Mouse (Mus musculus) lung, postnatal 0 days (tissue): ENCODE results near the gene Slc38a9. TPM values are rescaled to one million over a fixed set of nuclear protein-coding genes. Genes with fewer than 3 reads are reported as not detected.
A peak's percentile ranks its signal among the peaks of the same experiment; 100 is the strongest.
"Not testable (repeated sequence)": the region's sequence is repeated elsewhere in the genome, so short reads cannot be mapped to it uniquely, and the experiment has no call there.

ENCODE experiments used
- ATAC-seq: fragments of 200-750 bp; cut with Nextera tagmentation; 2 replicates; pipeline ENCODE4 v1.8.0; 2017; ENCODE audit warnings: moderate library complexity
- DNase-seq: peaks from one replicate; pipeline ENCODE4 v3.0.0-alpha.2; 2016; ENCODE audit warnings: low spot score
- H3K27ac ChIP-seq: fragments of 300-500 bp; sonication (generic); 2 replicates; pipeline ENCODE4 v1.5.1; 2014; ENCODE audit warnings: antibody characterized with exemption, mild to moderate bottlenecking, low read length, mixed read lengths
- H3K27me3 ChIP-seq: fragments of 300-500 bp; sonication (generic); replicated peaks from 2 replicates; pipeline ENCODE4 v1.6.1; 2014; ENCODE audit warnings: low read length, mixed read lengths; ENCODE audit not compliant: insufficient read depth
- H3K36me3 ChIP-seq: fragments of 300-500 bp; sonication (generic); 2 replicates; pipeline ENCODE4 v1.6.1; 2014; ENCODE audit warnings: low read length, mixed read lengths; ENCODE audit not compliant: insufficient read depth
- H3K4me1 ChIP-seq: fragments of 300-500 bp; sonication (generic); 2 replicates; pipeline ENCODE4 v1.6.1; 2014; ENCODE audit warnings: antibody characterized with exemption, low read depth, low read length, mixed read lengths; ENCODE audit not compliant: insufficient read depth
- H3K4me2 ChIP-seq: fragments of 300-500 bp; sonication (generic); replicated peaks from 2 replicates; pipeline ENCODE4 v1.6.1; 2014; ENCODE audit warnings: low read depth, mild to moderate bottlenecking, low read length, moderate library complexity, mixed read lengths
- H3K4me3 ChIP-seq: fragments of 300-500 bp; sonication (generic); 2 replicates; pipeline ENCODE4 v1.5.1; 2014; ENCODE audit warnings: low read depth, low read length
- H3K9ac ChIP-seq: fragments of 300-500 bp; sonication (generic); replicated peaks from 2 replicates; pipeline ENCODE4 v1.6.1; 2014; ENCODE audit warnings: low read depth, mild to moderate bottlenecking
- H3K9me3 ChIP-seq: fragments of 300-500 bp; sonication (generic); 2 replicates; pipeline ENCODE4 v1.6.1; 2016; ENCODE audit warnings: low read length, mixed read lengths
- CTCF ChIP-seq: IDR thresholded peaks from 2 replicates; pipeline ENCODE4 v1.5.1; 2016; ENCODE audit warnings: antibody characterized with exemption, mild to moderate bottlenecking
- EP300 ChIP-seq: IDR thresholded peaks from 2 replicates; pipeline ENCODE4 v1.6.1; 2016; ENCODE audit warnings: antibody characterized with exemption, mild to moderate bottlenecking, control low read depth
- WGBS: fragments of 180-500 bp; shearing (Covaris S2); extraction: QIAGEN DNeasy Blood & Tissue Kit; methylation state at CpG from one replicate; pipeline ENCODE4 v1.1.7; 2014; 5-methylcytosine and 5-hydroxymethylcytosine counted together
- polyA plus RNA-seq: library from polyadenylated mRNA; unstranded; fragments of >200 nt; fragmentation: Nextera tagmentation; extraction: Ambion mirVana; gene quantifications from 2 replicates; pipeline ENCODE4 v1.2.1, GENCODE M21; 2015

Gene Slc38a9
- polyA plus RNA-seq, 1 experiment from 2014 or later: 15.3 TPM

DNA sequence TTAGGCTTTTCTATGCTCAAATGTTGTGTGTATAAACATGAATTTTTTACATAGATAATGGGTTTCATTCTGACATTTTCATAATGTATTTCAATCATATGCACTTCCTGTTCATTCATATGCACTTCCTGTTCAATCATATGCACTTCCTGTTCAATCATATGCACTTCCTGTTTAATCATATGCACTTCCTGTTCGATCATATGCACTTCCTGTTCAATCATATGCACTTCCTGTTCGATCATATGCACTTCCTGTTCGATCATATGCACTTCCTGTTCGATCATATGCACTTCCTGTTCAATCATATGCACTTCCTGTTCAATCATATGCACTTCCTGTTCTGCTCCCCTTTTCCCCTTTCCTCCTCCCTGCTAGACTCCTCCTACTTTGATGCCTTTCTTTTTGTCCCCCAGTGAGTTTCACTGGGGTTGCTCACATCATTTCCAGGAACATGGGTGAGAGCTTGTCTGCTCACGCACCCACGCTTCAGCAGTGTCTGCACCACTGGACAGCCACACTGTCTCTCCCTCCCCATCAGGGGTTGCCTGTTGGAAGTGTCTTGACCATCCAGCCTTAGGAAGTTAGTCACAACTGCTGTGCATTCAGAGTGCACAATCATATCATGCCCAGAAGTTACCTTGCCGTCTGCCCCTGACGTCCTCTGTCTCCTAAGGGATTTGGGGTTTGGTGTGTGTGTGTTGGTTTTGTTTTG, 35.1 kb downstream of the Slc38a9 start:
- Histone ChIP-seq H3K9me3 (no peaks in the 10 kb centered on the region), H3K4me1 (no peaks in the 10 kb centered on the region), H3K36me3 (no peaks in the 10 kb centered on the region), H3K27me3 (no peaks in the 10 kb centered on the region), H3K9ac (no peak overlapping the region), H3K4me3 (no peak overlapping the region), H3K27ac (no peak overlapping the region), H3K4me2 (no peak overlapping the region)
- no peak for ATAC-seq
- 93% methylated on average over 8 of the region's 8 CpGs for WGBS
- no peak for DNase-seq
- TF ChIP-seq CTCF (no peak), EP300 (no peak)

DNA sequence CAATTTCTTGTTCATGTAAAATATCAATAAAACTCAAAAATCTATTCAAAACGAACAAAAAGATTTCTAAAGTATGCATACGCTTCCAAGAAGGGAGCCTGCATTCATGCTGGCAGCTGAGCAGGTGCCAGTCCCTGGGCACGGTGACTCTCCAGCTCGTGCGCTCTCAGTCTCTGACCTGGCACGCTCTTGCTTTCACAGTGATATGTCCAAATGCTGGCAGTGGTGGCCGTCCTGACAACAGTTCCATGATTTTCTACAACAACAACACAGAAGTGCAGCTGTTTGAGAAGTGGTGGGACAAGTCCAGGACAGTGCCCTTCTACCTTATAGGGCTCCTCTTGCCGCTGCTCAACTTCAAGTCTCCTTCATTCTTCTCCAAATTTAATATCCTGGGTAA, 40.7 kb downstream of the Slc38a9 start:
- Histone ChIP-seq H3K9ac (no peak overlapping the region), H3K4me3 (no peak overlapping the region), H3K9me3 (no peaks in the 10 kb centered on the region), H3K27me3 (no peaks in the 10 kb centered on the region), H3K4me1 (no peaks in the 10 kb centered on the region), H3K36me3 (no peaks in the 10 kb centered on the region), H3K4me2 (no peak overlapping the region), H3K27ac (no peak overlapping the region)
- no peak for TF ChIP-seq CTCF
- no peak for TF ChIP-seq EP300
- 75% methylated on average over 8 of the region's 8 CpGs for WGBS
- ATAC-seq (no peak; the same call in 1 of the 2 replicates), DNase-seq (no peak)

DNA sequence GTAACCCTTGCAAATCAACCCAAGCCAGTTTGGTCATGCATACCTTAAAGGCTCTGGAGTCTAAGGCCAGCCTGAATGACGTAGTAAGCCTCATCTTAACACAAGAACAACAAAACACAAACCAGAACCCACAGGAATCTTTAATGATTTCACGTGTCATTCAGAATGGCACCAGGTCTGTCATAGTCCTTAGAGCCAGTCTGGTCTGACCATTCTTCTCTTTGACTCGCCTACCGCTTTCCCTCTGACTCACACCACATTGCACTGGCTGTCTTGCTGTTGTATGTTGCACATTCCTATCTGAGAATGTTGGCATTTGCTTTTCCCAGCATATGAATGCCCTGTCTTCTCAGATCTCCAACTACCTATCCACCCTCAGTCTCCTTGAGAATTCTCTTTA, 45.8 kb downstream of the Slc38a9 start:
- no peak for TF ChIP-seq EP300
- TF ChIP-seq CTCF: no peak
- Histone ChIP-seq H3K27ac (no peak overlapping the region), H3K4me2 (no peak overlapping the region), H3K4me1 (no peaks in the 10 kb centered on the region), H3K36me3 (no peaks in the 10 kb centered on the region), H3K9me3 (no peaks in the 10 kb centered on the region), H3K27me3 (no peaks in the 10 kb centered on the region), H3K9ac (no peak overlapping the region), H3K4me3 (no peak overlapping the region)
- ATAC-seq (no peak), DNase-seq (no peak)
- 88% methylated on average over 4 of the region's 4 CpGs for WGBS

DNA sequence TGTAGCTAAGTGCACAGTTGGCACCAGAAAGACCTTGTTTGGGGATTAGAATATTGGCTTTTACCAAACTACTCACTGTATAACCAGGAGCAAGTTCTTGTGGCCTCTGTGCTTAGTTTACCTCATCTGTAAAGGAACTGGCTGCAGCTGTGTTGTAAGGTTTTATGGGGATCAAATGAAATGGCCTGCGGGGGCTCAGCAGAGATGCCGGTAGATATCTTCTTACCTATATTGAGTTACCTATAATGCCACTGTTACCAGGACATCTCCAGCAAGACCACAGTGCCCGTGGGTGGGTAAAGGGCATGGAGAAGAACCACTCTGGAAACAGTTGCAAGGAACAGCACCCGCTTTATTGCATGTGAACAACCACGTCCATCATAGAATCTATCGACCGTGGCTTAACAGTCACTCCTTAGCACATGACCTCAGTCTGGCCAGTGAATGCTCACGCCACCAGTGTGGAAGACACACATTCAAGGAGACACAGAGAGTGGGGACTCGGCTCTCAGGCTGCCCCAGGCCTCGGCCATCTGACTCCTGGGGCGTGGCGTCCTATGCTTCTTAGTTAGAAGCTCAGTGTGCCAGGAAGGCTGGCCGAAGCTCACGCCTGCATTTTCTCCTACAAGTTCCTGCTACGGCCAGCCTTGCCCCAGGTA, 59.7 kb downstream of the Slc38a9 start:
- no peak for TF ChIP-seq EP300
- TF ChIP-seq CTCF: no peak
- no peaks in the 10 kb centered on the region for H3K36me3 ChIP-seq
- DNase-seq (no peak), ATAC-seq (no peak)
- no peak overlapping the region for H3K4me2 ChIP-seq
- no peak overlapping the region for H3K27ac ChIP-seq
- H3K4me3 ChIP-seq: no peak overlapping the region
- no peaks in the 10 kb centered on the region for H3K27me3 ChIP-seq
- H3K9me3 ChIP-seq: no peaks in the 10 kb centered on the region
- no peaks in the 10 kb centered on the region; the same call in 1 of the 2 replicates for H3K4me1 ChIP-seq
- WGBS: 92% methylated on average over 15 of the region's 15 CpGs
- no peak overlapping the region for H3K9ac ChIP-seq

DNA sequence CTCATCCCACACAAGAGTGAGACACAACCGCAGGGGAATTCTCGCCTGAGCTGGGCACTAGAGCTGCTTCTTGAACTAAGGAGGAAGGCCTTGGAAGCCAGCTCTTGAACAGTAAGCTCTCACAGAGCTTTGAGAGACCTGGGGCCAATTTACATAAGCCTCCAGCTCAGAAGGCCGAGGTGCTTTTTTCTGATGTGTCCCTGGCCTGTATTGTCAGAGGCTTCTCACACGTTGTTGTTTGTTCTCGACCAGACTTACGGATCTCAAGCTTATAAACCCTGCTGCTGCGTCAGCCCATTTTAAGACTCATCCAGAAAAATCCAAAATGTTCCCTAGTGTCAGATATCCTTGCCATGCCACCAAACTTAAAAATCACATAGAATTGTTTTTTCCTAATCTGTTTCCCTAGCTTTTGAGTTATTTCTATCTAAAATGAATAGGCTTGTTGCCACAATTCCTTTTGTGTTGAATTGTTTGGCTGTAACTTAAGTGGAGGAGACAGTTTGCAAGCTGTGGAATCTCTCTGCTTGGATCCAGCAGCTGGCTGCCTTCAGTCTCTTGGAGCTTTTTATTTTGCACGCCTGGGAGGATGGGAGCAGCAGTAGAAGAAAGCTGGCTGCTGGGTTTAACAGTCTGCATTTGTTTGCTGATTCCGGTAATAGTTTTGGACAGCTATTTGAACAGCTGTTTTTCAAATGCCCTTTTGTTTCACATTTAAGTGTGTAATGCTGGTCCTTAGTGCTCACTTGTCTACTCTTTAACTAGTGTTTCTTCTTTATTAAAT, 61.6 kb downstream of the Slc38a9 start:
- ATAC-seq (peak; percentile 93), DNase-seq (peak; percentile 92)
- Histone ChIP-seq H3K27ac (peak overlapping the region; percentile 75), H3K4me1 (no peaks in the 10 kb centered on the region; the same call in 1 of the 2 replicates), H3K9ac (no peak overlapping the region), H3K4me3 (no peak overlapping the region), H3K4me2 (no peak overlapping the region), H3K36me3 (no peaks in the 10 kb centered on the region), H3K27me3 (no peaks in the 10 kb centered on the region), H3K9me3 (no peaks in the 10 kb centered on the region)
- 41% methylated on average over 9 of the region's 9 CpGs for WGBS
- TF ChIP-seq CTCF (no peak), EP300 (peak; percentile 35; the same call in 1 of the 2 replicates)

DNA sequence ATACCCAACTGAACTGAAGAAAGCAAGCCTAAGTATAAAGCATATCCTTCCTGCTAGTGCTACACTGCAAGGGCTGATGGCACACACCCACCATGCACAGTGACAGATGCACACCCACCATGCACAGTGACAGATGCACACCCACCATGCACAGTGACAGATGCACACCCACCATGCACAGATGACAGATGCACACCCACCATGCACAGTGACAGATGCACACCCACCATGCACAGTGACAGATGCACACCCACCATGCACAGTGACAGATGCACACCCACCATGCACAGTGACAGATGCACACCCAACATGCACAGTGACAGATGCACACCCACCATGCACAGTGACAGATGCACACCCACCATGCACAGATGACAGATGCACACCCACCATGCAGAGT, 63.7 kb downstream of the Slc38a9 start:
- H3K36me3 ChIP-seq, H3K4me2 ChIP-seq, H3K4me3 ChIP-seq: not testable (repeated sequence)

More for the DNA sequence above, 63.7 kb downstream of the Slc38a9 start:
- H3K9me3 ChIP-seq, ATAC-seq, H3K27ac ChIP-seq, H3K27me3 ChIP-seq, DNase-seq, H3K9ac ChIP-seq, H3K4me1 ChIP-seq: not testable (repeated sequence)
